Mouse (Mus musculus) limb, embryonic 14.5 days (tissue): ENCODE measurements around the gene Tcf7. TPM values are rescaled to one million over a fixed set of nuclear protein-coding genes. Genes with fewer than 3 reads are reported as not detected.

Source experiments
- ATAC-seq: fragments of 200-750 bp; cut with Nextera tagmentation; 2 replicates; pipeline ENCODE4 v1.8.0; 2017; ENCODE audit warnings: low read depth, moderate number of reproducible peaks, moderate TSS enrichment; ENCODE audit not compliant: low FRiP score
- DNase-seq: peaks from one replicate; pipeline ENCODE4 v3.0.0-alpha.2; 2015; ENCODE audit warnings: low spot score
- H3K27ac ChIP-seq: fragments of 300-500 bp; sonication (generic); replicated peaks from 2 replicates; pipeline ENCODE4 v1.5.1; 2014; ENCODE audit warnings: low read depth, mild to moderate bottlenecking, low read length, moderate library complexity, mixed read lengths
- H3K27me3 ChIP-seq: fragments of 300-500 bp; sonication (generic); 2 replicates; pipeline ENCODE4 v1.6.1; 2014; ENCODE audit warnings: low read length, mixed read lengths; ENCODE audit not compliant: control insufficient read depth, insufficient read depth
- H3K36me3 ChIP-seq: fragments of 300-500 bp; sonication (generic); 2 replicates; pipeline ENCODE4 v1.6.1; 2014; ENCODE audit warnings: mild to moderate bottlenecking, low read length, moderate library complexity, mixed read lengths; ENCODE audit not compliant: control insufficient read depth, insufficient read depth
- H3K4me1 ChIP-seq: fragments of 300-500 bp; sonication (generic); 2 replicates; pipeline ENCODE4 v1.6.1; 2014; ENCODE audit warnings: antibody characterized with exemption, low read length, mixed read lengths; ENCODE audit not compliant: control insufficient read depth, insufficient read depth
- H3K4me2 ChIP-seq: fragments of 300-500 bp; sonication (generic); replicated peaks from 2 replicates; pipeline ENCODE4 v1.6.1; 2014; ENCODE audit warnings: low read depth, mild to moderate bottlenecking, low read length, moderate library complexity; ENCODE audit not compliant: severe bottlenecking
- H3K4me3 ChIP-seq: fragments of 300-500 bp; sonication (generic); replicated peaks from 2 replicates; pipeline ENCODE4 v1.5.1; 2014; ENCODE audit warnings: low read length
- H3K9ac ChIP-seq: fragments of 300-500 bp; sonication (generic); 2 replicates; pipeline ENCODE4 v1.6.1; 2014; ENCODE audit warnings: mild to moderate bottlenecking, low read depth, low read length, moderate library complexity; ENCODE audit not compliant: severe bottlenecking
- H3K9me3 ChIP-seq: fragments of 300-500 bp; sonication (generic); 2 replicates; pipeline ENCODE4 v1.6.1; 2016; ENCODE audit warnings: low read length; ENCODE audit not compliant: control insufficient read depth
- POLR2A ChIP-seq: fragments of 200-500 bp; IDR thresholded peaks from 2 replicates; pipeline ENCODE4 v1.8.0; 2012; ENCODE audit warnings: inconsistent platforms, mild to moderate bottlenecking, moderate library complexity, borderline replicate concordance; ENCODE audit not compliant: insufficient read depth, insufficient read length; ENCODE audit errors: extremely low read depth
- WGBS: fragments of 180-500 bp; shearing (Covaris S2); extraction: QIAGEN DNeasy Blood & Tissue Kit; methylation state at CpG from one replicate; pipeline ENCODE4 v1.1.7; 2014; 5-methylcytosine and 5-hydroxymethylcytosine counted together
- polyA plus RNA-seq, 2 experiments: library from polyadenylated mRNA; depleted of rRNA in 1 of 2; stranded (reverse) in 1 of 2; unstranded in 1 of 2; fragments of >200 nt; fragmentation: Nextera tagmentation in 1 of 2; extraction: Ambion mirVana in 1 of 2; gene quantifications; 2 replicates each; pipeline versions ENCODE4 v1.2.1 to v1.2.3; 2012 to 2014

Tcf7 gene
- polyA plus RNA-seq, 2 experiments: 13.2 to 14.0 TPM

DNA sequence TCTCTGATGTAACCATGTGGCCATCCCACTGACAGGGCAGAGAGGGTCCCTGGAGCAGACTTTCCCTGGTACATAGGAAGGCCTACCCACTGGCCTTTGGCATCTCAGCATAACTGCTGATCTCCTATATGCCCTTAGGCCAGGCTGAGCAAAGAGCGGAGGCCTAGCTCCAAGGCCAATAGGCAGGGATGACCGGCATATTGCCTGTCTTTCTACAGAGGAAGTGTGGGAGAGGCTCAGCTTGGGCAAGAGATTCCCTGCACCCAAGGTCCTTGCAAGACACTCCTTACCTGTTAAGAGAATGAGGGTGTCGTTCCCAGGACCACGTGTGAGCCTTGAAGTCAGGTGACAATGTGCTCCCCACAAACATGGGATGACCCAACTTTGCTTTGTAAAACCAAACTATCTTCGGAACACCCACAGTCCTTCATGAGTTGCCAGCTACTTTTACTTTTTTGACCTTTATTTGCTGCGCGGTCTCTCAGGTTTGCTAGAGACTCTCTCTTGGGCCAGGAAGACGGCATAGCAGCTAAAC is 3.1 kb downstream of the Tcf7 start:
- H3K4me3 ChIP-seq: no peak overlapping the region
- 96% methylated on average over 8 of the region's 8 CpGs for WGBS
- no peak for TF ChIP-seq POLR2A
- peaks cover 14% of the 10 kb centered on the region; the same call in 1 of the 2 replicates for H3K27me3 ChIP-seq
- H3K4me2 ChIP-seq: no peak overlapping the region
- no peaks in the 10 kb centered on the region for H3K9me3 ChIP-seq
- ATAC-seq (no peak), DNase-seq (no peak)
- peaks cover 6% of the 10 kb centered on the region for H3K4me1 ChIP-seq
- no peak overlapping the region for H3K9ac ChIP-seq
- H3K27ac ChIP-seq: no peak overlapping the region
- H3K36me3 ChIP-seq: no peaks in the 10 kb centered on the region

DNA sequence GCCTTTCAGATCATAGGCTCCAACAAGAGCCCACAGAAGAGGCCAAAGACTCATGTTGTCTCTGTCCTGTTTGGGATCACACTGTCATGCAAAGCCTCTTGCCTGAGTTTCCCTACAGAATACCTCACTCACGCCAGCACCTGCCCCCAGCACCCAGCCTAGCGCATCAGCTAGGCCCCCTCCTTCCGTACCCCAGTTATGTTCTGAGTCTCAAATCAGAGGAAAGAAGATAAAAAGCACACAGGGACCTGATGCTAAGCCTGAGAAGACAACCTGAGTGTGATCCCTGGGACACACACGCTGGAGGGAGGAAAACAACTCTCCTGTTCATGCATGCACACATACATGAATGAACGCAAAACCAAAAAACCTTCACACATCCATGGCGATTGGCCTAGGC is 3.8 kb downstream of the Tcf7 start:
- Histone ChIP-seq H3K4me2 (no peak overlapping the region), H3K4me1 (no peaks in the 10 kb centered on the region; the same call in 1 of the 2 replicates), H3K9ac (no peak overlapping the region), H3K27me3 (peaks cover 7% of the 10 kb centered on the region; the same call in 1 of the 2 replicates), H3K36me3 (no peaks in the 10 kb centered on the region), H3K9me3 (no peaks in the 10 kb centered on the region), H3K4me3 (no peak overlapping the region), H3K27ac (no peak overlapping the region)
- ATAC-seq: no peak
- DNase-seq: no peak
- 92% methylated on average over 6 of the region's 6 CpGs for WGBS
- TF ChIP-seq POLR2A: no peak

DNA sequence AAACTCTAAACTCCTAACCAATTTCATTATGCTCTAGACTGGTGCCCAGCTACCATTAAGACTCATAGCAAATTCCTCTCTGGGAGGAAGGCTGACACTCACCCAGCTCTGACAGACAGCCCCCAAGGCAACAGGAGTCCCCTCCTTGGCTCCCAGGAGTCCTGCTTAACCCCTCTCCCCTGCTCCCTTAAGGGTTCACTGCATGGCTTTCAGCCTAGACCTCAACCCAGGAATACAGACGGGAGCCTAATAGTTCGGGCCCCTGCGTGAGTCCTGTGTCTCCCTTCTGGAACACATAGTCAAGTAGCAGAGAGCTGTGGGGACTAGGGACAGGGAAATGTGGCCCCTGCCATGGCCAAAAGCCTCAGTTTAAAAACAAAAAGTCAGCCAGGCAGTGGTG is 4.7 kb downstream of the Tcf7 start:
- 95% methylated on average over 3 of the region's 3 CpGs for WGBS
- H3K4me1 ChIP-seq: peaks cover 3% of the 10 kb centered on the region; the same call in 1 of the 2 replicates
- no peak overlapping the region for H3K9ac ChIP-seq
- no peak overlapping the region for H3K4me3 ChIP-seq
- ATAC-seq (no peak), DNase-seq (no peak)
- H3K27ac ChIP-seq: no peak overlapping the region
- no peaks in the 10 kb centered on the region for H3K36me3 ChIP-seq
- no peaks in the 10 kb centered on the region for H3K27me3 ChIP-seq
- no peak overlapping the region for H3K4me2 ChIP-seq
- no peaks in the 10 kb centered on the region for H3K9me3 ChIP-seq
- no peak for TF ChIP-seq POLR2A

DNA sequence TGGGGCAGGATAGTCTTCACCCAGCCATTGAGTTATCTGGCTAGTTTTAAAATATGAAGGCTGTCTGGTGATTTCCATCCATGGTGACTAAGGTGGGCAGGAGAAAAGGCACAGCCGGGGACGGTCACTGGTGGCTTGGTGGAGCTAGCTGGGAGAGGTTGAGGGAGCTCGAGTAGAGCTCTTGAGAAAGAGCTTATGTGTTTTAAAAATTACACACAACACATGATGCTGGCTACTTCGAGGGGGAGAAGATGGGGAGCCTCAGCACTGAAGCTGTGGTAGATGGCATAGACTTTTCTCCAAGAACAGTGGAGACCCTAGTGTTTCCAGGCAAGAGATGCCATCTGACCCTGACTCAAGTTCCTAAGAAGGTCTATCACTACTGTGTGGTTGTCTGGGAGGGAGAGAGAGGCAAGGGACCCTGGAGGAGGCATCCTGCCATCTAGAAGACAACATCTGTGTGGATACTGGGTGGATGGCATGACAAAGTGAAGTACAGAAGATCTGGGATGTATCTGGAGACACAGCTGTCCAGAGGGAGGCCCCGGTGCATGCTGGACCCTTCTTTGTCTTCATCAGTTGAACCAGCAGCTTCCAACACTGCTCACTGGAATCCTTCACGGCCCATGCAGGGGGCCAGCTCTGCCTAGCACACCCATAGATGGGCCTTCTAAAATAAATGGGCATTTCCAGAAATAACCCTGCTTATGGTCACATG is 5.2 kb downstream of the Tcf7 start:
- Histone ChIP-seq H3K9me3 (no peaks in the 10 kb centered on the region), H3K27me3 (no peaks in the 10 kb centered on the region), H3K4me1 (peaks cover 9% of the 10 kb centered on the region; the same call in 1 of the 2 replicates), H3K27ac (no peak overlapping the region), H3K4me3 (no peak overlapping the region), H3K36me3 (no peaks in the 10 kb centered on the region), H3K9ac (no peak overlapping the region), H3K4me2 (no peak overlapping the region)
- 89% methylated on average over 6 of the region's 6 CpGs for WGBS
- ATAC-seq (no peak), DNase-seq (no peak)
- no peak for TF ChIP-seq POLR2A

- Histone ChIP-seq H3K9ac (no peak overlapping the region), H3K4me2 (no peak overlapping the region), H3K27ac (no peak overlapping the region), H3K36me3 (no peaks in the 10 kb centered on the region), H3K9me3 (no peaks in the 10 kb centered on the region), H3K4me3 (no peak overlapping the region), H3K4me1 (peaks cover 14% of the 10 kb centered on the region), H3K27me3 (no peaks in the 10 kb centered on the region)
- TF ChIP-seq POLR2A: no peak
- no peak for ATAC-seq
- no peak for DNase-seq
- WGBS: 89% methylated on average over 8 of the region's 8 CpGs
Measured at GRCm38 (mm10) chr11:52276961-52277391, 5.8 kb downstream of the Tcf7 start.
